8 mouse cellular contexts compared by ENCODE assay signal in the genomic region with DNA sequence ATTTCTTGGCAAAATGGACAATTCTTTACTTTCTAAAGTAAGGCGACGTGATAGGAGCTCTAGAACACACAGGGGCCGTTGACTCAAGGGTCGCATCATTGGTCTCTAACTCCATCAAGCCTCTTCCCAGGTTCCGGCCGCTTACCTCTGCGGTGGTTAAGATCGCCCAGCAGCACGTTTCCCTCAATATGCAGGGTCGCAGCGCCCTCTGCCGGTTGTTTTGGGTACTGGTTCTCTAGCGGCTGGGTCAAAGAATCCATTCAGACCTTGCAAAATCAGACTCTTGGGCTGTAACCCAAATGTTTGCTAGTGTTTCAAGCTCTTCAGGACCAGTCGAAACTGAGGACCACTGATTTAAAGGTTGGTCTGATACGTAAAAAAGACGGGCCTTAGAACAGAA. TPM values are rescaled to one million over a fixed set of nuclear protein-coding genes. Genes with fewer than 3 reads are reported as not detected.
DNase-seq lines count a peak whose midpoint lies in the region; ATAC-seq and TF ChIP-seq lines count a peak whose summit lies in the region.

No protein-coding gene starts in this region.

- no peak for ATAC-seq in lung, embryonic 14.5 days (ENCODE audit: insufficient read depth)

- no peak overlapping the region for H3K27ac ChIP-seq in lung, embryonic 14.5 days (ENCODE audit: low read depth)

- no peaks in the 10 kb centered on the region for H3K36me3 ChIP-seq in lung, embryonic 14.5 days (ENCODE audit: insufficient read depth)

- no peaks in the 10 kb centered on the region for H3K9me3 ChIP-seq in lung, embryonic 14.5 days (ENCODE audit: low read depth, low read length)

- H3K4me3 ChIP-seq in lung, embryonic 14.5 days (ENCODE audit: low read depth, low read length), result no peak overlapping the region

- H3K4me2 ChIP-seq in lung, embryonic 14.5 days, result no peak overlapping the region

- H3K4me1 ChIP-seq in lung, embryonic 14.5 days (ENCODE audit: insufficient read depth), result no peaks in the 10 kb centered on the region

- H3K9ac ChIP-seq in lung, embryonic 14.5 days, result no peak overlapping the region

- DNase-seq in CD4-positive helper T cell, adult 2 months (ENCODE audit: low read depth, low spot score), result peak; percentile 76
- DNase-seq in T-cell, adult 2 months (ENCODE audit: low spot score), result peak; percentile 71
- DNase-seq in cerebellum, postnatal 10 days, result peak; percentile 94 to 97
- peak; percentile 94 for DNase-seq in gastrocnemius, postnatal 10 days
- peak; percentile 66 for DNase-seq in large intestine, adult 2 months (ENCODE audit: low read depth, low spot score)
- DNase-seq in lung, embryonic 14.5 days, result peak; percentile 93
- DNase-seq in retina, embryonic 14.5 days (ENCODE audit: low spot score), result peak; percentile 95
- DNase-seq in thymus, postnatal 36 days, result peak; percentile 79 to 89

- 3% methylated on average over 16 of the region's 16 CpGs for WGBS in large intestine, adult 2 months
- WGBS in lung, embryonic 14.5 days, result 2% methylated on average over 16 of the region's 16 CpGs

- peak; percentile 95 for TF ChIP-seq CTCF in lung, embryonic 14.5 days (IDR thresholded peaks at IDR 0.05; ENCODE audit: low read depth)

- H3K27me3 ChIP-seq in lung, embryonic 14.5 days (ENCODE audit: insufficient read depth, low read length), result peaks cover 9% of the 10 kb centered on the region; the same call in 1 of the 2 replicates

RNA-seq across cellular contexts. Expression of gene Aen, which starts 5.0 kb away (rescaled TPM):
- 10 to 100 TPM; 22.7 to 27.1 TPM for total RNA-seq in gastrocnemius, postnatal 10 days (2021)
- polyA plus RNA-seq in large intestine, adult 2 months (2012; rRNA removed), result 12.6 and 16.1 TPM in 2 replicates
- 36.7 and 44.2 TPM in 2 replicates for polyA plus RNA-seq in lung, embryonic 14.5 days (2014; fragmentation: Nextera tagmentation; extraction: Ambion mirVana)

RNA-seq across cellular contexts. Expression of gene Isg20, which starts 22.6 kb away (rescaled TPM):
- total RNA-seq in gastrocnemius, postnatal 10 days (2021), result 1 to 10 TPM in 1 of 2 experiments, under 1 TPM in 1; 0.89 to 3.6 TPM
- 12.8 and 18.8 TPM in 2 replicates for polyA plus RNA-seq in large intestine, adult 2 months (2012; rRNA removed)
- polyA plus RNA-seq in lung, embryonic 14.5 days (2014; fragmentation: Nextera tagmentation; extraction: Ambion mirVana), result 2.8 and 4.0 TPM in 2 replicates

RNA-seq across cellular contexts. Expression of gene Det1, which starts 43.6 kb away (rescaled TPM):
- 10 to 100 TPM in 1 of 2 experiments, 1 to 10 TPM in 1; 7.3 to 10.3 TPM for total RNA-seq in gastrocnemius, postnatal 10 days (2021)
- polyA plus RNA-seq in large intestine, adult 2 months (2012; rRNA removed), result 11.9 and 12.9 TPM in 2 replicates
- 19.7 and 22.0 TPM in 2 replicates for polyA plus RNA-seq in lung, embryonic 14.5 days (2014; fragmentation: Nextera tagmentation; extraction: Ambion mirVana)
